Mouse (Mus musculus): ENCODE data around the gene Msln.
A peak's percentile ranks its signal among the peaks of the same experiment; 100 is the strongest.

The Msln gene

GRCm38 (mm10) chr17:25754241-25754640 is at the start of gene Msln:
Gene Msln, minus strand, starts transcription at chr17:25754378.
- no peak for DNase-seq

- no peak for DNase-seq
Measured at GRCm38 (mm10) chr17:25802825-25803517, 48.8 kb upstream of the Msln start.

GRCm38 (mm10) chr17:25801029-25801428 is 46.9 kb upstream of the Msln start:
- DNase-seq = peak; percentile 64

- DNase-seq = peak; percentile 57
Measured at GRCm38 (mm10) chr17:25796951-25797369, 42.8 kb upstream of the Msln start, which contains the start of gene Metrn. Gene Metrn, minus strand, starts transcription at chr17:25797136.

GRCm38 (mm10) chr17:25796211-25796771 is 42.1 kb upstream of the Msln start:
- DNase-seq = no peak

GRCm38 (mm10) chr17:25795609-25796092 is 41.5 kb upstream of the Msln start, which contains the start of gene AC134908.4:
Gene AC134908.4, minus strand, starts transcription at chr17:25795659.
- DNase-seq = no peak

- no peak for DNase-seq
Measured at GRCm38 (mm10) chr17:25794998-25795397, 40.8 kb upstream of the Msln start.

GRCm38 (mm10) chr17:25794197-25794596 is 40.0 kb upstream of the Msln start:
- DNase-seq = no peak

GRCm38 (mm10) chr17:25792615-25793014 is 38.4 kb upstream of the Msln start, which contains the start of gene Fam173a:
Gene Fam173a, minus strand, starts transcription at chr17:25792901.
- no peak for DNase-seq

- DNase-seq = peak; percentile 83
Measured at GRCm38 (mm10) chr17:25791843-25792527, 37.8 kb upstream of the Msln start.

GRCm38 (mm10) chr17:25791320-25791842 is 37.2 kb upstream of the Msln start:
- DNase-seq = no peak

GRCm38 (mm10) chr17:25786781-25787504 is 32.8 kb upstream of the Msln start:
- DNase-seq = peak; percentile 10

GRCm38 (mm10) chr17:25786280-25786679 is 32.1 kb upstream of the Msln start, which contains the start of gene Ccdc78:
Gene Ccdc78, plus strand, starts transcription at chr17:25786580.
- peak; percentile 8 for DNase-seq

- DNase-seq = peak; percentile 97
Measured at GRCm38 (mm10) chr17:25785281-25785745, 31.1 kb upstream of the Msln start, which contains the start of gene Haghl. Gene Haghl, minus strand, starts transcription at chr17:25785673.

- peak; percentile 33 for DNase-seq
Measured at GRCm38 (mm10) chr17:25783861-25784574, 29.8 kb upstream of the Msln start.

- DNase-seq = peak; percentile 60
Measured at GRCm38 (mm10) chr17:25783086-25783485, 28.9 kb upstream of the Msln start.

- DNase-seq = no peak
Measured at GRCm38 (mm10) chr17:25781339-25781738, 27.2 kb upstream of the Msln start.

- DNase-seq = peak; percentile 4
Measured at GRCm38 (mm10) chr17:25777948-25778347, 23.8 kb upstream of the Msln start.

GRCm38 (mm10) chr17:25775318-25776062 is 21.3 kb upstream of the Msln start:
- peak; percentile 6 for DNase-seq

- peak; percentile 97 for DNase-seq
Measured at GRCm38 (mm10) chr17:25773549-25774120, 19.5 kb upstream of the Msln start, which contains the start of gene Narfl. Gene Narfl, plus strand, starts transcription at chr17:25773776.
